Mouse (Mus musculus) ovary, postnatal 10 days (tissue): Measurements from ENCODE around the gene Gm10964.

Experiments used
- DNase-seq: peaks from one replicate; pipeline ENCODE4 v3.0.0; 2022; ENCODE audit warnings: low spot score

Gene Gm10964

GRCm38 (mm10) chr3:103734696-103735519 lies 4.3 kb upstream of the Gm10964 start:
- no peak for DNase-seq

- no peak for DNase-seq
Measured at GRCm38 (mm10) chr3:103735776-103736600, 3.2 kb upstream of the Gm10964 start.

- no peak for DNase-seq
Measured at GRCm38 (mm10) chr3:103737061-103737754, 2.0 kb upstream of the Gm10964 start.

- peak; percentile 76 for DNase-seq
Measured at GRCm38 (mm10) chr3:103737778-103738571, 1.2 kb upstream of the Gm10964 start, which contains the start of gene Olfml3. Olfml3 (minus strand) TSS chr3:103738001.

GRCm38 (mm10) chr3:103740342-103740741 lies 1.2 kb downstream of the Gm10964 start:
- DNase-seq, result no peak

- DNase-seq, result no peak
Measured at GRCm38 (mm10) chr3:103743208-103743607, 4.0 kb downstream of the Gm10964 start.

GRCm38 (mm10) chr3:103745001-103745770 lies 6.0 kb downstream of the Gm10964 start:
- no peak for DNase-seq

GRCm38 (mm10) chr3:103746711-103747110 lies 7.5 kb downstream of the Gm10964 start:
- DNase-seq, result no peak

GRCm38 (mm10) chr3:103751558-103751957 lies 12.4 kb downstream of the Gm10964 start:
- DNase-seq, result no peak

- no peak for DNase-seq
Measured at GRCm38 (mm10) chr3:103755351-103755750, 16.2 kb downstream of the Gm10964 start.

GRCm38 (mm10) chr3:103756920-103757319 lies 17.8 kb downstream of the Gm10964 start:
- no peak for DNase-seq

GRCm38 (mm10) chr3:103758456-103758855 lies 19.3 kb downstream of the Gm10964 start:
- DNase-seq, result no peak

GRCm38 (mm10) chr3:103759261-103759970 lies 20.2 kb downstream of the Gm10964 start:
- DNase-seq, result no peak

GRCm38 (mm10) chr3:103766789-103767188 lies 27.6 kb downstream of the Gm10964 start:
- no peak for DNase-seq

GRCm38 (mm10) chr3:103771531-103772130 lies 32.5 kb downstream of the Gm10964 start:
- peak; percentile 39 for DNase-seq

- no peak for DNase-seq
Measured at GRCm38 (mm10) chr3:103772846-103773245, 33.7 kb downstream of the Gm10964 start.

- DNase-seq, result no peak
Measured at GRCm38 (mm10) chr3:103773508-103773907, 34.3 kb downstream of the Gm10964 start.

GRCm38 (mm10) chr3:103774009-103774408 lies 34.8 kb downstream of the Gm10964 start:
- DNase-seq, result no peak

GRCm38 (mm10) chr3:103777940-103778339 lies 38.8 kb downstream of the Gm10964 start:
- no peak for DNase-seq

- no peak for DNase-seq
Measured at GRCm38 (mm10) chr3:103778660-103779059, 39.5 kb downstream of the Gm10964 start.
